ENCODE assay signal across 18 mouse cellular contexts in the genomic region with DNA sequence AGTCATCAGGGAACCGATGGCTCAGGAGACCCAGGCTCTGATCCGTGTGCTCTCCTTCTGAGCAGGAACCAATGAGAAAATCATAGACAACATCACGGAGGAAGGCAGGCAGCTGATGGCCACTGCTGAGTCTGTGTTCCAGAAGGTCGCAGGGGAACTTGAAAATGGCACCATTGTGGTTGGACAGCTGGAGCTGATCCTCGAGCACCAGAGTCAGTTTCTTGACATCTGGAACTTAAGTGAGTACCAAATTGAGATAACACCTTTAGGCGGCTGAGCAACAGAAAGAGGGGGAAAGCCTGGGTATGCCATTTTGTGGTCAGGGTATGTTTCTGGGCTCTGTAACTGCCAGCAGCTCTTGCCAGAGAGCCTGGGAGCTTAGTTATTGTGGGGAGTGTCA. TPM values are rescaled to one million over a fixed set of nuclear protein-coding genes. Genes with fewer than 3 reads are reported as not detected.
DNase-seq lines count a peak whose midpoint lies in the region; ATAC-seq and TF ChIP-seq lines count a peak whose summit lies in the region.
"Had no signal": no experiment of that assay in that cellular context is flagged by ENCODE, and none has a peak within 500 bp of the region (broad histone marks: within the 10 kb centered on the region; RNA-seq: fewer than 3 reads in every experiment).

No protein-coding gene starts in this region.

- peak; percentile 7 for DNase-seq in lung, postnatal 0 days (ENCODE audit: low spot score)
- no peak for DNase-seq in lung, adult 2 months
- DNase-seq in lung, postnatal 36 days: peak; percentile 34
- peak; percentile 31 for DNase-seq in thymus, adult 2 months
- peak; percentile 29 to 43 for DNase-seq in thymus, postnatal 36 days
- no peak for DNase-seq in kidney, adult 11 months
- no peak for DNase-seq in forebrain, embryonic 14.5 days (ENCODE audit: low spot score)
- DNase-seq: adrenal gland, adult 8-10 months; adrenal gland, postnatal 36 days; cerebellum, adult 2 months; cerebellum, postnatal 10 days; gastrocnemius, postnatal 14 days; heart, postnatal 4 days had no signal

- H3K4me3 ChIP-seq in lung, postnatal 0 days (ENCODE audit: low read depth, low read length): no peak overlapping the region
- H3K4me3 ChIP-seq in lung, adult 2 months (replicated peaks; ENCODE audit: extremely low read depth, low read depth, low read length): no peak overlapping the region
- no peak overlapping the region for H3K4me3 ChIP-seq in thymus, adult 2 months (ENCODE audit: control insufficient read depth, insufficient read depth, low read length)
- no peak overlapping the region for H3K4me3 ChIP-seq in forebrain, embryonic 14.5 days (ENCODE audit: low read depth, low read length)
- H3K4me3 ChIP-seq in kidney, embryonic 16.5 days (ENCODE audit: low read length): no peak overlapping the region
- H3K4me3 ChIP-seq: heart, embryonic 12.5 days; hindbrain, embryonic 12.5 days had no signal

- no peak overlapping the region for H3K4me2 ChIP-seq in lung, postnatal 0 days (replicated peaks; ENCODE audit: low read depth, low read length)
- no peak overlapping the region for H3K4me2 ChIP-seq in forebrain, embryonic 14.5 days (ENCODE audit: low read length)
- no peak overlapping the region for H3K4me2 ChIP-seq in kidney, embryonic 16.5 days (replicated peaks; ENCODE audit: low read depth, low read length)

- H3K27ac ChIP-seq in lung, postnatal 0 days (ENCODE audit: low read length): 0 out of 2 replicates have a peak overlapping the region, but pooled peaks have one; percentile 9
- H3K27ac ChIP-seq in thymus, adult 2 months (ENCODE audit: control insufficient read depth, insufficient read depth, low read length): peak overlapping the region; percentile 92
- H3K27ac ChIP-seq in forebrain, embryonic 14.5 days (ENCODE audit: low read depth, low read length): no peak overlapping the region
- H3K27ac ChIP-seq in kidney, embryonic 16.5 days (ENCODE audit: low read length): no peak overlapping the region
- H3K27ac ChIP-seq: hindbrain, embryonic 12.5 days had no signal

- 0 out of 2 replicates have a peak, but pooled peaks cover 3% of the 10 kb centered on the region for H3K4me1 ChIP-seq in lung, postnatal 0 days (ENCODE audit: insufficient read depth, low read depth, low read length)
- H3K4me1 ChIP-seq in lung, adult 2 months (ENCODE audit: control insufficient read depth, insufficient read depth, low read length): peaks cover 3% of the 10 kb centered on the region
- H3K4me1 ChIP-seq in thymus, adult 2 months (replicated peaks; ENCODE audit: control insufficient read depth, insufficient read depth, low read length): peaks cover 16% of the 10 kb centered on the region
- H3K4me1 ChIP-seq in forebrain, embryonic 14.5 days (ENCODE audit: control insufficient read depth, insufficient read depth, low read length): no peaks in the 10 kb centered on the region
- peaks cover 10% of the 10 kb centered on the region for H3K4me1 ChIP-seq in kidney, embryonic 16.5 days (ENCODE audit: insufficient read depth, low read length)

- peaks cover 45% of the 10 kb centered on the region for H3K36me3 ChIP-seq in lung, postnatal 0 days (ENCODE audit: insufficient read depth, low read length)
- H3K36me3 ChIP-seq in thymus, adult 2 months (ENCODE audit: control insufficient read depth, insufficient read depth, low read length): peaks cover 9% of the 10 kb centered on the region; the same call in 1 of the 2 replicates
- H3K36me3 ChIP-seq in forebrain, embryonic 14.5 days (ENCODE audit: control insufficient read depth, insufficient read depth, low read length): no peaks in the 10 kb centered on the region
- peaks cover 8% of the 10 kb centered on the region; the same call in 1 of the 2 replicates for H3K36me3 ChIP-seq in kidney, embryonic 16.5 days (ENCODE audit: insufficient read depth, low read length)
- H3K36me3 ChIP-seq: hindbrain, embryonic 12.5 days had no signal

- TF ChIP-seq CTCF in lung, postnatal 0 days (IDR thresholded peaks at IDR 0.05): no peak
- TF ChIP-seq CTCF in lung, adult 2 months (IDR thresholded peaks at IDR 0.05; ENCODE audit: insufficient read depth, low read length): no peak
- no peak for TF ChIP-seq CTCF in thymus, adult 2 months (IDR thresholded peaks at IDR 0.05; ENCODE audit: borderline replicate concordance, control insufficient read depth, extremely low read depth, insufficient read depth, low read length, poor library complexity)

- no peak for TF ChIP-seq POLR2A in lung, adult 2 months (IDR thresholded peaks at IDR 0.05; ENCODE audit: borderline replicate concordance, extremely low read depth, low read depth, low read length)
- no peak for TF ChIP-seq POLR2A in thymus, adult 2 months (IDR thresholded peaks at IDR 0.05; ENCODE audit: control insufficient read depth, extremely low read depth, insufficient read depth, low read length, poor library complexity)

- H3K9ac ChIP-seq in lung, postnatal 0 days (replicated peaks; ENCODE audit: low read depth): no peak overlapping the region
- no peak overlapping the region for H3K9ac ChIP-seq in forebrain, embryonic 14.5 days (ENCODE audit: low read length)
- no peak overlapping the region for H3K9ac ChIP-seq in kidney, embryonic 16.5 days (replicated peaks; ENCODE audit: low read length)
- H3K9ac ChIP-seq: hindbrain, embryonic 12.5 days had no signal

- 66% methylated on average over 6 of the region's 6 CpGs for WGBS in lung, postnatal 0 days
- WGBS in lung, adult 2 months: 63% methylated on average over 6 of the region's 6 CpGs
- WGBS in thymus, adult 2 months: 44% methylated on average over 6 of the region's 6 CpGs
- WGBS in forebrain, embryonic 14.5 days: 86% methylated on average over 6 of the region's 6 CpGs
- 81% methylated on average over 6 of the region's 6 CpGs for WGBS in kidney, embryonic 16.5 days

- no peaks in the 10 kb centered on the region for H3K27me3 ChIP-seq in lung, postnatal 0 days (replicated peaks; ENCODE audit: insufficient read depth, low read length)
- no peaks in the 10 kb centered on the region for H3K27me3 ChIP-seq in thymus, adult 2 months (ENCODE audit: control insufficient read depth, insufficient read depth, low read length)
- no peaks in the 10 kb centered on the region for H3K27me3 ChIP-seq in forebrain, embryonic 14.5 days (replicated peaks; ENCODE audit: control insufficient read depth, insufficient read depth, low read length)
- no peaks in the 10 kb centered on the region for H3K27me3 ChIP-seq in kidney, embryonic 16.5 days (ENCODE audit: insufficient read depth, low read length)
- H3K27me3 ChIP-seq: heart, embryonic 12.5 days; hindbrain, embryonic 12.5 days had no signal

- no peak for TF ChIP-seq EP300 in lung, postnatal 0 days (IDR thresholded peaks at IDR 0.05)

- no peaks in the 10 kb centered on the region for H3K9me3 ChIP-seq in lung, postnatal 0 days (ENCODE audit: low read length)
- no peaks in the 10 kb centered on the region for H3K9me3 ChIP-seq in forebrain, embryonic 14.5 days (replicated peaks; ENCODE audit: control insufficient read depth, low read length)
- no peaks in the 10 kb centered on the region for H3K9me3 ChIP-seq in kidney, embryonic 16.5 days (ENCODE audit: low read length)
- H3K9me3 ChIP-seq: G1E; heart, embryonic 12.5 days; hindbrain, embryonic 12.5 days had no signal

- no peak for ATAC-seq in lung, postnatal 0 days
- ATAC-seq in forebrain, embryonic 14.5 days: no peak
- ATAC-seq in kidney, embryonic 16.5 days (ENCODE audit: low FRiP score, low TSS enrichment): no peak
- ATAC-seq: forebrain, embryonic 16.5 days had no signal

RNA-seq across cellular contexts. Expression of a gene that starts 34.5 kb away (rescaled TPM):
- 8.2 and 9.7 TPM in 2 replicates for polyA plus RNA-seq in lung, postnatal 0 days (2015; fragmentation: Nextera tagmentation; extraction: Ambion mirVana)
- 19.5 and 24.3 TPM in 2 replicates for polyA plus RNA-seq in lung, adult 2 months (2012; rRNA removed)
- 47.9 and 52.5 TPM in 2 replicates for polyA plus RNA-seq in thymus, adult 2 months (2012; rRNA removed)
- polyA plus RNA-seq in forebrain, embryonic 14.5 days (2014; fragmentation: Nextera tagmentation; extraction: Ambion mirVana): 1.3 and 1.5 TPM in 2 replicates
- 5.5 and 5.6 TPM in 2 replicates for polyA plus RNA-seq in kidney, embryonic 16.5 days (2015; fragmentation: Nextera tagmentation; extraction: Ambion mirVana)

Comparison
In these comparisons a context has a peak if more than half of its experiments do, and no peak if none do; other contexts are left out.
1. DNase-seq: peak in lung, postnatal 0 days (single experiment), lung, postnatal 36 days (single experiment), thymus, adult 2 months (single experiment) and thymus, postnatal 36 days (2 of 2); none in lung, adult 2 months (single experiment), kidney, adult 11 months (single experiment) and forebrain, embryonic 14.5 days (single experiment).
2. H3K27ac ChIP-seq: peak in lung, postnatal 0 days (single experiment) and thymus, adult 2 months (single experiment); none in forebrain, embryonic 14.5 days (single experiment) and kidney, embryonic 16.5 days (single experiment).